Mouse (Mus musculus): ENCODE measurements around the gene Adh4. TPM values are rescaled to one million over a fixed set of nuclear protein-coding genes. Genes with fewer than 3 reads are reported as not detected.
"Not testable (repeated sequence)": the region's sequence is repeated elsewhere in the genome, so short reads cannot be mapped to it uniquely, and the experiment has no call there.

Adh4 gene
- not detected for total RNA-seq (2022)

GRCm38 (mm10) chr3:138415121-138415690 lies at the start of gene Adh4:
Adh4 (plus strand) TSS chr3:138415466.
- DNase-seq (ENCODE audit: low spot score), result no peak

- DNase-seq (ENCODE audit: low spot score), result no peak
These were observed 49.1 kb upstream of the Adh4 start for GRCm38 (mm10) chr3:138366181-138366580.

- no peak for DNase-seq (ENCODE audit: low spot score)
These were observed 45.7 kb upstream of the Adh4 start for GRCm38 (mm10) chr3:138369546-138369945.

GRCm38 (mm10) chr3:138370289-138370688 lies 45.0 kb upstream of the Adh4 start:
- not testable (repeated sequence) for DNase-seq (ENCODE audit: low spot score)

GRCm38 (mm10) chr3:138373920-138374319 lies 41.3 kb upstream of the Adh4 start:
- no peak for DNase-seq (ENCODE audit: low spot score)

GRCm38 (mm10) chr3:138375148-138375547 lies 40.1 kb upstream of the Adh4 start:
- no peak for DNase-seq (ENCODE audit: low spot score)

- no peak for DNase-seq (ENCODE audit: low spot score)
These were observed 34.1 kb upstream of the Adh4 start for GRCm38 (mm10) chr3:138381133-138381532.

- no peak for DNase-seq (ENCODE audit: low spot score)
These were observed 28.1 kb upstream of the Adh4 start for GRCm38 (mm10) chr3:138387155-138387554.

GRCm38 (mm10) chr3:138404872-138405271 lies 10.4 kb upstream of the Adh4 start:
- DNase-seq (ENCODE audit: low spot score), result no peak

GRCm38 (mm10) chr3:138405341-138405740 lies 9.9 kb upstream of the Adh4 start:
- peak; percentile 48 for DNase-seq (ENCODE audit: low spot score)

- no peak for DNase-seq (ENCODE audit: low spot score)
These were observed 9.4 kb upstream of the Adh4 start for GRCm38 (mm10) chr3:138405840-138406239.

GRCm38 (mm10) chr3:138407920-138408319 lies 7.3 kb upstream of the Adh4 start:
- no peak for DNase-seq (ENCODE audit: low spot score)

GRCm38 (mm10) chr3:138409585-138409984 lies 5.7 kb upstream of the Adh4 start:
- DNase-seq (ENCODE audit: low spot score), result no peak

GRCm38 (mm10) chr3:138410211-138410610 lies 5.1 kb upstream of the Adh4 start:
- no peak for DNase-seq (ENCODE audit: low spot score)

GRCm38 (mm10) chr3:138419369-138419768 lies 4.1 kb downstream of the Adh4 start:
- DNase-seq (ENCODE audit: low spot score), result no peak

GRCm38 (mm10) chr3:138420385-138420784 lies 5.1 kb downstream of the Adh4 start:
- DNase-seq (ENCODE audit: low spot score), result no peak

- no peak for DNase-seq (ENCODE audit: low spot score)
These were observed 8.4 kb downstream of the Adh4 start for GRCm38 (mm10) chr3:138423664-138424063.

GRCm38 (mm10) chr3:138424247-138424646 lies 9.0 kb downstream of the Adh4 start:
- no peak for DNase-seq (ENCODE audit: low spot score)

- no peak for DNase-seq (ENCODE audit: low spot score)
These were observed 15.2 kb downstream of the Adh4 start for GRCm38 (mm10) chr3:138430360-138430976.

- DNase-seq (ENCODE audit: low spot score), result peak; percentile 49
These were observed 16.6 kb downstream of the Adh4 start for GRCm38 (mm10) chr3:138431835-138432234.

- no peak for DNase-seq (ENCODE audit: low spot score)
These were observed 23.4 kb downstream of the Adh4 start for GRCm38 (mm10) chr3:138438716-138439115.

- no peak for DNase-seq (ENCODE audit: low spot score)
These were observed 26.9 kb downstream of the Adh4 start for GRCm38 (mm10) chr3:138442203-138442602.

- peak; percentile 91 for DNase-seq (ENCODE audit: low spot score)
These were observed 27.6 kb downstream of the Adh4 start, which contains the start of gene Adh5 for GRCm38 (mm10) chr3:138442612-138443464. Adh5 (plus strand) TSS chr3:138443093.
